Comparison of ENCODE assay signal across 10 mouse cellular contexts in genomic region chr11:116127986-116128385, GRCm38 (mm10). TPM values are rescaled to one million over a fixed set of nuclear protein-coding genes. Genes with fewer than 3 reads are reported as not detected.
DNase-seq lines count a peak whose midpoint lies in the region; ATAC-seq and TF ChIP-seq lines count a peak whose summit lies in the region.
"Had no signal": no experiment of that assay in that cellular context is flagged by ENCODE, and none has a peak within 500 bp of the region (broad histone marks: within the 10 kb centered on the region; RNA-seq: fewer than 3 reads in every experiment).

No protein-coding gene starts in this region.

- DNase-seq in kidney, postnatal 14 days: no peak
- peak; percentile 26 for DNase-seq in neural tube, embryonic 11.5 days (ENCODE audit: low spot score)
- DNase-seq in neural tube, embryonic 10.5 days (ENCODE audit: extremely low spot score, low spot score): no peak
- peak; percentile 65 for DNase-seq in hindbrain, postnatal 0 days (ENCODE audit: low spot score)
- no peak for DNase-seq in left cerebral cortex, adult 9 months (ENCODE audit: low spot score in 2 of 2)
- DNase-seq: forebrain, postnatal 0 days had no signal

- no peaks in the 10 kb centered on the region for H3K27me3 ChIP-seq in kidney, embryonic 14.5 days (ENCODE audit: control insufficient read depth, insufficient read depth, low read length)
- H3K27me3 ChIP-seq in neural tube, embryonic 11.5 days (ENCODE audit: control insufficient read depth, insufficient read depth, low read length): no peaks in the 10 kb centered on the region
- H3K27me3 ChIP-seq in hindbrain, postnatal 0 days (ENCODE audit: insufficient read depth, low read length): no peaks in the 10 kb centered on the region
- H3K27me3 ChIP-seq in stomach, embryonic 16.5 days (ENCODE audit: control insufficient read depth, insufficient read depth, low read length): no peaks in the 10 kb centered on the region

- H3K9ac ChIP-seq in kidney, embryonic 14.5 days (ENCODE audit: low read depth, low read length): no peak overlapping the region
- no peak overlapping the region for H3K9ac ChIP-seq in neural tube, embryonic 11.5 days (ENCODE audit: low read length)
- no peak overlapping the region for H3K9ac ChIP-seq in hindbrain, postnatal 0 days (replicated peaks; ENCODE audit: low read length)
- H3K9ac ChIP-seq in stomach, embryonic 16.5 days (ENCODE audit: low read length): peak overlapping the region; percentile 65
- H3K9ac ChIP-seq: forebrain, postnatal 0 days had no signal

- no peaks in the 10 kb centered on the region for H3K9me3 ChIP-seq in kidney, embryonic 14.5 days (ENCODE audit: control insufficient read depth, low read length)
- no peaks in the 10 kb centered on the region for H3K9me3 ChIP-seq in neural tube, embryonic 11.5 days (ENCODE audit: control insufficient read depth, low read length)
- no peaks in the 10 kb centered on the region for H3K9me3 ChIP-seq in hindbrain, postnatal 0 days (ENCODE audit: low read length)
- no peaks in the 10 kb centered on the region for H3K9me3 ChIP-seq in stomach, embryonic 16.5 days (replicated peaks; ENCODE audit: control insufficient read depth, low read length)

- ATAC-seq in kidney, embryonic 14.5 days (ENCODE audit: low FRiP score, low TSS enrichment): no peak
- ATAC-seq in neural tube, embryonic 11.5 days (ENCODE audit: insufficient read depth, low FRiP score, low TSS enrichment): no peak
- no peak; the same call in 1 of the 2 replicates for ATAC-seq in hindbrain, postnatal 0 days
- no peak for ATAC-seq in stomach, embryonic 16.5 days (ENCODE audit: insufficient read depth, low FRiP score)
- ATAC-seq: forebrain, postnatal 0 days had no signal

- TF ChIP-seq CTCF in hindbrain, postnatal 0 days (IDR thresholded peaks at IDR 0.05; ENCODE audit: low read depth): no peak

- H3K36me3 ChIP-seq in kidney, embryonic 14.5 days (ENCODE audit: control insufficient read depth, insufficient read depth, low read length): peaks cover 12% of the 10 kb centered on the region
- H3K36me3 ChIP-seq in neural tube, embryonic 11.5 days (ENCODE audit: control insufficient read depth, insufficient read depth, low read length): peaks cover 3% of the 10 kb centered on the region
- H3K36me3 ChIP-seq in hindbrain, postnatal 0 days (ENCODE audit: insufficient read depth, low read length): peaks cover 14% of the 10 kb centered on the region
- peaks cover 15% of the 10 kb centered on the region for H3K36me3 ChIP-seq in stomach, embryonic 16.5 days (ENCODE audit: control insufficient read depth, insufficient read depth, low read length)

- WGBS in kidney, embryonic 14.5 days: 71% methylated on average over 9 of the region's 9 CpGs
- 59% methylated on average over 9 of the region's 9 CpGs for WGBS in neural tube, embryonic 11.5 days
- 42% methylated on average over 9 of the region's 9 CpGs for WGBS in hindbrain, postnatal 0 days
- WGBS in stomach, embryonic 16.5 days: 71% methylated on average over 9 of the region's 9 CpGs

- H3K4me1 ChIP-seq in kidney, embryonic 14.5 days (ENCODE audit: control insufficient read depth, insufficient read depth, low read length): peaks cover 7% of the 10 kb centered on the region
- H3K4me1 ChIP-seq in neural tube, embryonic 11.5 days (ENCODE audit: control insufficient read depth, insufficient read depth, low read length): peaks cover 16% of the 10 kb centered on the region
- peaks cover 20% of the 10 kb centered on the region for H3K4me1 ChIP-seq in hindbrain, postnatal 0 days (ENCODE audit: insufficient read depth, low read length)
- H3K4me1 ChIP-seq in stomach, embryonic 16.5 days (ENCODE audit: control insufficient read depth, insufficient read depth, low read length): peaks cover 40% of the 10 kb centered on the region

- peak overlapping the region; percentile 35; the same call in 1 of the 2 replicates for H3K4me2 ChIP-seq in kidney, embryonic 14.5 days (replicated peaks; ENCODE audit: low read depth, low read length)
- no peak overlapping the region for H3K4me2 ChIP-seq in neural tube, embryonic 11.5 days (ENCODE audit: low read depth)
- H3K4me2 ChIP-seq in hindbrain, postnatal 0 days (ENCODE audit: low read depth, low read length): no peak overlapping the region
- peak overlapping the region; percentile 45 for H3K4me2 ChIP-seq in stomach, embryonic 16.5 days (ENCODE audit: low read depth, low read length)

- no peak overlapping the region; the same call in 1 of the 2 replicates for H3K27ac ChIP-seq in kidney, embryonic 14.5 days (ENCODE audit: low read depth, low read length)
- no peak overlapping the region for H3K27ac ChIP-seq in neural tube, embryonic 11.5 days (ENCODE audit: low read depth, low read length)
- peak overlapping the region; percentile 58; the same call in 1 of the 2 replicates for H3K27ac ChIP-seq in hindbrain, postnatal 0 days
- peak overlapping the region; percentile 75; the same call in 1 of the 2 replicates for H3K27ac ChIP-seq in stomach, embryonic 16.5 days (ENCODE audit: low read length)
- H3K27ac ChIP-seq: left cerebral cortex, adult 2 months had no signal

- H3K4me3 ChIP-seq in kidney, embryonic 14.5 days (ENCODE audit: low read length): no peak overlapping the region
- no peak overlapping the region for H3K4me3 ChIP-seq in neural tube, embryonic 11.5 days (ENCODE audit: low read depth, low read length)
- no peak overlapping the region for H3K4me3 ChIP-seq in hindbrain, postnatal 0 days (ENCODE audit: low read length)
- H3K4me3 ChIP-seq in stomach, embryonic 16.5 days (replicated peaks; ENCODE audit: low read length): no peak overlapping the region
- H3K4me3 ChIP-seq: left cerebral cortex, adult 2 months; myocyte had no signal

RNA-seq across cellular contexts. Expression of gene Trim47, which starts 1.0 kb away (rescaled TPM):
- polyA plus RNA-seq in kidney, embryonic 14.5 days (2014; fragmentation: Nextera tagmentation; extraction: Ambion mirVana): 12.2 and 12.8 TPM in 2 replicates
- polyA plus RNA-seq in neural tube, embryonic 11.5 days (2014; fragmentation: Nextera tagmentation; extraction: Ambion mirVana): 3.2 and 3.3 TPM in 2 replicates
- total RNA-seq in hindbrain, postnatal 0 days (2014; rRNA removed): 14.2 and 17.0 TPM in 2 replicates
- polyA plus RNA-seq in hindbrain, postnatal 0 days (2015; fragmentation: Nextera tagmentation; extraction: Ambion mirVana): 9.5 and 10.1 TPM in 2 replicates
- polyA plus RNA-seq in stomach, embryonic 16.5 days (2015; fragmentation: Nextera tagmentation; extraction: Ambion mirVana): 22.7 and 23.1 TPM in 2 replicates

RNA-seq across cellular contexts. Expression of gene Trim65, which starts 2.9 kb away (rescaled TPM):
- polyA plus RNA-seq in kidney, embryonic 14.5 days (2014; fragmentation: Nextera tagmentation; extraction: Ambion mirVana): 3.2 and 4.1 TPM in 2 replicates
- polyA plus RNA-seq in neural tube, embryonic 11.5 days (2014; fragmentation: Nextera tagmentation; extraction: Ambion mirVana): 1.6 TPM in 2 replicates
- 8.2 and 9.6 TPM in 2 replicates for total RNA-seq in hindbrain, postnatal 0 days (2014; rRNA removed)
- polyA plus RNA-seq in hindbrain, postnatal 0 days (2015; fragmentation: Nextera tagmentation; extraction: Ambion mirVana): 2.4 TPM in 2 replicates
- 6.2 and 8.0 TPM in 2 replicates for polyA plus RNA-seq in stomach, embryonic 16.5 days (2015; fragmentation: Nextera tagmentation; extraction: Ambion mirVana)

RNA-seq across cellular contexts. Expression of gene Mrpl38, which starts 10.7 kb away (rescaled TPM):
- polyA plus RNA-seq in kidney, embryonic 14.5 days (2014; fragmentation: Nextera tagmentation; extraction: Ambion mirVana): 111 and 114 TPM in 2 replicates
- 99.8 and 102 TPM in 2 replicates for polyA plus RNA-seq in neural tube, embryonic 11.5 days (2014; fragmentation: Nextera tagmentation; extraction: Ambion mirVana)
- total RNA-seq in hindbrain, postnatal 0 days (2014; rRNA removed): 83.9 and 94.0 TPM in 2 replicates
- polyA plus RNA-seq in hindbrain, postnatal 0 days (2015; fragmentation: Nextera tagmentation; extraction: Ambion mirVana): 71.9 and 73.3 TPM in 2 replicates
- 83.5 and 87.0 TPM in 2 replicates for polyA plus RNA-seq in stomach, embryonic 16.5 days (2015; fragmentation: Nextera tagmentation; extraction: Ambion mirVana)

RNA-seq across cellular contexts. Expression of gene Fbf1, which starts 40.0 kb away (rescaled TPM):
- 19.6 and 36.8 TPM in 2 replicates for polyA plus RNA-seq in kidney, embryonic 14.5 days (2014; fragmentation: Nextera tagmentation; extraction: Ambion mirVana)
- polyA plus RNA-seq in neural tube, embryonic 11.5 days (2014; fragmentation: Nextera tagmentation; extraction: Ambion mirVana): 35.7 and 37.0 TPM in 2 replicates
- total RNA-seq in hindbrain, postnatal 0 days (2014; rRNA removed): 68.1 and 73.5 TPM in 2 replicates
- polyA plus RNA-seq in hindbrain, postnatal 0 days (2015; fragmentation: Nextera tagmentation; extraction: Ambion mirVana): 33.8 and 35.3 TPM in 2 replicates
- 28.0 and 31.4 TPM in 2 replicates for polyA plus RNA-seq in stomach, embryonic 16.5 days (2015; fragmentation: Nextera tagmentation; extraction: Ambion mirVana)

RNA-seq across cellular contexts. Expression of gene Wbp2, which starts 41.2 kb away (rescaled TPM):
- polyA plus RNA-seq in kidney, embryonic 14.5 days (2014; fragmentation: Nextera tagmentation; extraction: Ambion mirVana): 55.2 and 80.2 TPM in 2 replicates
- polyA plus RNA-seq in neural tube, embryonic 11.5 days (2014; fragmentation: Nextera tagmentation; extraction: Ambion mirVana): 95.3 and 105 TPM in 2 replicates
- total RNA-seq in hindbrain, postnatal 0 days (2014; rRNA removed): 146 and 171 TPM in 2 replicates
- polyA plus RNA-seq in hindbrain, postnatal 0 days (2015; fragmentation: Nextera tagmentation; extraction: Ambion mirVana): 206 and 234 TPM in 2 replicates
- polyA plus RNA-seq in stomach, embryonic 16.5 days (2015; fragmentation: Nextera tagmentation; extraction: Ambion mirVana): 81.8 and 98.6 TPM in 2 replicates

Comparison
In these comparisons a context has a peak if more than half of its experiments do, and no peak if none do; other contexts are left out.
1. DNase-seq: peak in neural tube, embryonic 11.5 days (single experiment) and hindbrain, postnatal 0 days (single experiment); none in kidney, postnatal 14 days (single experiment), neural tube, embryonic 10.5 days (single experiment) and left cerebral cortex, adult 9 months (0 of 2).
2. H3K27ac ChIP-seq: peak in hindbrain, postnatal 0 days (single experiment) and stomach, embryonic 16.5 days (single experiment); none in kidney, embryonic 14.5 days (single experiment) and neural tube, embryonic 11.5 days (single experiment).
3. H3K4me2 ChIP-seq: peak in kidney, embryonic 14.5 days (single experiment) and stomach, embryonic 16.5 days (single experiment); none in neural tube, embryonic 11.5 days (single experiment) and hindbrain, postnatal 0 days (single experiment).